Comparison of ENCODE assay signal across 29 mouse cellular contexts in the genomic region with DNA sequence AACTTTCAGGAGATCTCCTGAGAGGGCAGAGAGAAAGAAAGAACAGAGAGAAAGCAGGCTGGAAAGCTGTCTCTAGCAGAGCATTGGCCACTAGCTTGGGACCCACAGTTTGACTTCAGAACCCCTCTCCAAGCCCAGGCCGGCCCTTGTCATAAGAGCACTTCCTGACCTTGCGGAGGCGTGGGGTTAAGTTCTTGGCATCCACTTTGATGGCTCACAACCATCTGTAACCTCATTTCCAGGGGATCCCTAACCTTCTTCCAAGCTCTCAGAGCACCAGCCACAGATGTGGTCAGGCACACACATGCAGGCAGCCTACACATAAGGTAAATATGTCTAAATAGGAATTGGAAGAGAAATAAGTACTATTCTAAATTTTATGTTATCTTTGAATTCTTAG. TPM values are rescaled to one million over a fixed set of nuclear protein-coding genes. Genes with fewer than 3 reads are reported as not detected.
DNase-seq lines count a peak whose midpoint lies in the region; TF ChIP-seq lines count a peak whose summit lies in the region.
"Had no signal": no experiment of that assay in that cellular context is flagged by ENCODE, and none has a peak within 500 bp of the region (broad histone marks: within the 10 kb centered on the region; RNA-seq: fewer than 3 reads in every experiment).

No protein-coding gene starts in this region.

- H3K36me3 ChIP-seq in ES-E14 (ENCODE audit: control insufficient read depth, insufficient read depth, low read length, poor library complexity, severe bottlenecking), result no peaks in the 10 kb centered on the region; the same call in 1 of the 2 replicates
- H3K36me3 ChIP-seq: embryonic facial prominence, embryonic 12.5 days; G1E; intestine, embryonic 15.5 days; limb, embryonic 13.5 days; neural tube, embryonic 15.5 days; stomach, embryonic 15.5 days had no signal

- H3K9me3 ChIP-seq in ES-E14 (ENCODE audit: control insufficient read depth, insufficient read depth, low read depth, low read length), result no peaks in the 10 kb centered on the region
- H3K9me3 ChIP-seq: embryonic facial prominence, embryonic 12.5 days; G1E; intestine, embryonic 15.5 days; limb, embryonic 13.5 days; neural tube, embryonic 15.5 days; stomach, embryonic 15.5 days had no signal

- peak; percentile 93 for DNase-seq in heart, adult 11 months
- no peak for DNase-seq in heart, postnatal 36 days
- DNase-seq in kidney, postnatal 10 days, result peak; percentile 28
- no peak for DNase-seq in kidney, adult 9 months
- DNase-seq in 3134 (ENCODE audit: extremely low read depth, insufficient read length, low spot score) (peak; percentile 45), ES-E14 (ENCODE audit: low read depth, low spot score) (no peak), MN1 (ENCODE audit: low spot score) (no peak)
- no peak for DNase-seq in ovary, postnatal 36 days (ENCODE audit: low spot score)
- DNase-seq: adrenal gland, postnatal 14 days; cerebellum, adult 11 months; cerebellum, adult 9-11 months; embryo, embryonic 11 days; gastrocnemius, postnatal 25 days; kidney, postnatal 36 days; right cerebral cortex, postnatal 25 days; thymus, postnatal 25 days had no signal

- intact Hi-C loops in heart, postnatal 36 days (cut with DNase I), result no loop called here

- peaks cover 10 to 11% of the 10 kb centered on the region in 2 experiments for H3K4me1 ChIP-seq in ES-E14 (ENCODE audit: control insufficient read depth in 2 of 2, insufficient read depth in 2 of 2, low read length in 2 of 2, poor library complexity in 1 of 2)
- H3K4me1 ChIP-seq: embryonic facial prominence, embryonic 12.5 days; intestine, embryonic 15.5 days; neural tube, embryonic 15.5 days had no signal

- peak overlapping the region; percentile 91 for H3K27ac ChIP-seq in ES-E14 (ENCODE audit: insufficient read depth, low read depth, low read length, poor library complexity, severe bottlenecking)
- H3K27ac ChIP-seq: embryonic facial prominence, embryonic 12.5 days; hindbrain, postnatal 0 days; intestine, embryonic 15.5 days; limb, embryonic 13.5 days; neural tube, embryonic 15.5 days; stomach, embryonic 15.5 days had no signal

- no peak overlapping the region for H3K4me3 ChIP-seq in ES-E14 (ENCODE audit: insufficient read depth in 1 of 2, low read depth in 1 of 2, low read length in 2 of 2, poor library complexity in 1 of 2, severe bottlenecking in 1 of 2)
- H3K4me3 ChIP-seq: embryonic facial prominence, embryonic 12.5 days; intestine, embryonic 15.5 days; limb, embryonic 13.5 days; neural tube, embryonic 15.5 days; stomach, embryonic 15.5 days had no signal

- H3K9ac ChIP-seq in ES-E14 (ENCODE audit: insufficient read depth, low read depth, low read length, poor library complexity, severe bottlenecking), result peak overlapping the region; percentile 6; the same call in 1 of the 2 replicates
- H3K9ac ChIP-seq: embryonic facial prominence, embryonic 12.5 days; intestine, embryonic 15.5 days; limb, embryonic 13.5 days; neural tube, embryonic 15.5 days; stomach, embryonic 15.5 days had no signal

- in situ Hi-C loops in ES-E14 (cut with MboI; ENCODE audit: low sequenced_read_pairs in 2 of 2, unreplicated experiment in 2 of 2), result no loop called here

TF ChIP-seq in ES-E14, 5 proteins besides CTCF, POLR2A, EP300 and RAD21:
- TF ChIP-seq MAFK (IDR thresholded peaks at IDR 0.05; ENCODE audit: insufficient read depth, low read depth, low read length) (no peak), ZNF384 (IDR thresholded peaks at IDR 0.05; ENCODE audit: low read depth, low read length) (no peak), HCFC1 (IDR thresholded peaks at IDR 0.05; ENCODE audit: borderline replicate concordance, insufficient read depth, low read length) (no peak), ZC3H11A (IDR thresholded peaks at IDR 0.05; ENCODE audit: borderline replicate concordance, low read depth, low read length) (no peak), CHD2 (IDR thresholded peaks at IDR 0.05; ENCODE audit: low read depth, low read length) (no peak)

RNA-seq across cellular contexts. Expression of a gene that starts 35.0 kb away (rescaled TPM):
- total RNA-seq in heart, postnatal 36 days (2021), result 10 to 100 TPM; 35.4 to 43.5 TPM
- total RNA-seq in ES-E14 (2012; rRNA removed), result 35.2 and 35.4 TPM in 2 replicates

RNA-seq across cellular contexts. Expression of a gene that starts 35.3 kb away (rescaled TPM):
- total RNA-seq in heart, postnatal 36 days (2021), result not detected
- total RNA-seq in ES-E14 (2012; rRNA removed), result not detected in 2 replicates
- total RNA-seq: adrenal gland, postnatal 14 days; G1E; gastrocnemius, postnatal 25 days; heart, adult 18-20 months; hindbrain, postnatal 0 days; layer of hippocampus, adult 8-10 months; layer of hippocampus, postnatal 25 days; left cerebral cortex, adult 8-10 months; left cerebral cortex, postnatal 36 days; monocyte, adult 5-6 weeks had no signal

Comparison
In these comparisons a context has a peak if more than half of its experiments do, and no peak if none do; other contexts are left out.
1. DNase-seq: peak in heart, adult 11 months (single experiment), kidney, postnatal 10 days (single experiment) and 3134 (single experiment); none in heart, postnatal 36 days (0 of 2), kidney, adult 9 months (single experiment), ES-E14 (single experiment), MN1 (single experiment) and ovary, postnatal 36 days (single experiment).